Mouse (Mus musculus) MEL (cell line): ENCODE results near the gene Gk. TPM values are rescaled to one million over a fixed set of nuclear protein-coding genes. Genes with fewer than 3 reads are reported as not detected.

Experiments
- DNase-seq: peaks from one replicate; pipeline ENCODE4 v3.0.0; 2011; ENCODE audit warnings: low read depth, low spot score
- H3K27ac ChIP-seq: 2 replicates; pipeline ENCODE4 v1.5.1; 2012; ENCODE audit warnings: low read depth, mild to moderate bottlenecking, control low read depth, low read length, moderate library complexity; ENCODE audit not compliant: control insufficient read depth
- H3K27me3 ChIP-seq, 2 experiments: fragments of 150-350 bp in 1 of 2; sonication (generic) in 1 of 2; 2 replicates each; pipeline ENCODE4 v1.6.1; 2012; ENCODE audit warnings: low read length in 2 of 2, mild to moderate bottlenecking in 2 of 2, improper control_type of control experiment in 1 of 2, moderate library complexity in 1 of 2; ENCODE audit not compliant: insufficient read depth in 2 of 2, control insufficient read depth in 1 of 2
- H3K36me3 ChIP-seq, 2 experiments: 2 replicates each; pipeline ENCODE4 v1.6.1; 2012 to 2014; ENCODE audit warnings: low read length in 2 of 2, improper control_type of control experiment in 1 of 2, inconsistent platforms in 1 of 2, mild to moderate bottlenecking in 1 of 2; ENCODE audit not compliant: insufficient read depth in 2 of 2, control insufficient read depth in 1 of 2
- H3K4me1 ChIP-seq, 2 experiments: fragments of 150-350 bp in 1 of 2; sonication (generic) in 1 of 2; 2 replicates each; pipeline ENCODE4 v1.6.1; 2012; ENCODE audit warnings: low read length in 2 of 2, improper control_type of control experiment in 1 of 2, mild to moderate bottlenecking in 1 of 2; ENCODE audit not compliant: insufficient read depth in 2 of 2, control insufficient read depth in 1 of 2
- H3K4me3 ChIP-seq, 2 experiments: fragments of 150-350 bp in 1 of 2; sonication (generic) in 1 of 2; 2 replicates each; pipeline ENCODE4 v1.5.1; 2012; ENCODE audit warnings: low read depth in 2 of 2, low read length in 2 of 2, mild to moderate bottlenecking in 2 of 2, moderate library complexity in 2 of 2, control low read depth in 1 of 2, improper control_type of control experiment in 1 of 2; ENCODE audit not compliant: control insufficient read depth in 1 of 2, insufficient read depth in 1 of 2
- H3K79me2 ChIP-seq: 2 replicates; pipeline ENCODE4 v1.6.1; 2012; ENCODE audit warnings: mild to moderate bottlenecking, low read length, moderate library complexity; ENCODE audit not compliant: control insufficient read depth, poor library complexity, insufficient read depth
- H3K9ac ChIP-seq: 2 replicates; pipeline ENCODE4 v1.6.1; 2012; ENCODE audit warnings: low read depth, mild to moderate bottlenecking, control low read depth, low read length, moderate library complexity; ENCODE audit not compliant: control insufficient read depth, poor library complexity, severe bottlenecking
- H3K9me3 ChIP-seq: fragments of 150-350 bp; sonication (generic); replicated peaks from 2 replicates; pipeline ENCODE4 v1.6.1; 2012; ENCODE audit warnings: mild to moderate bottlenecking, low read length, improper control_type of control experiment, moderate library complexity; ENCODE audit not compliant: insufficient read depth
- CHD1 ChIP-seq: IDR thresholded peaks from 2 replicates; pipeline ENCODE4 v1.6.1; 2012; ENCODE audit warnings: low read depth, mild to moderate bottlenecking, inconsistent platforms, low read length, improper control_type of control experiment
- E2F4 ChIP-seq: IDR thresholded peaks from 2 replicates; pipeline ENCODE4 v1.6.1; 2011; ENCODE audit warnings: low read depth, low read length, improper control_type of control experiment, borderline replicate concordance
- ELF1 ChIP-seq: IDR thresholded peaks from 2 replicates; pipeline ENCODE4 v1.6.1; 2014; ENCODE audit warnings: low read depth, mild to moderate bottlenecking, inconsistent platforms, low read length, improper control_type of control experiment, moderate library complexity
- EP300 ChIP-seq, 2 experiments: IDR thresholded peaks; 2 replicates each; pipeline ENCODE4 v1.6.1; 2011; ENCODE audit warnings: improper control_type of control experiment in 2 of 2, low read length in 2 of 2, low read depth in 1 of 2, mild to moderate bottlenecking in 1 of 2
- GABPA ChIP-seq: IDR thresholded peaks from 2 replicates; pipeline ENCODE4 v1.6.1; 2012; ENCODE audit warnings: low read depth, mild to moderate bottlenecking, inconsistent platforms, low read length, improper control_type of control experiment, moderate library complexity
- MAX ChIP-seq: IDR thresholded peaks from 2 replicates; pipeline ENCODE4 v1.6.1; 2011; ENCODE audit warnings: low read length, improper control_type of control experiment
- MAZ ChIP-seq: IDR thresholded peaks from 2 replicates; pipeline ENCODE4 v1.6.1; 2012; ENCODE audit warnings: low read depth, mild to moderate bottlenecking, inconsistent platforms, low read length, improper control_type of control experiment
- MEF2A ChIP-seq: IDR thresholded peaks from 2 replicates; pipeline ENCODE4 v1.6.1; 2014; ENCODE audit warnings: low read depth, mild to moderate bottlenecking, inconsistent platforms, low read length, improper control_type of control experiment; ENCODE audit not compliant: poor library complexity, insufficient replicate concordance, severe bottlenecking; ENCODE audit errors: extremely low read depth
- MXI1 ChIP-seq: IDR thresholded peaks from 2 replicates; pipeline ENCODE4 v1.6.1; 2011; ENCODE audit warnings: mild to moderate bottlenecking, low read depth, low read length, improper control_type of control experiment
- MYB ChIP-seq: IDR thresholded peaks from 2 replicates; pipeline ENCODE4 v1.6.1; 2011; ENCODE audit warnings: mild to moderate bottlenecking, low read depth, low read length, improper control_type of control experiment
- MYC ChIP-seq: IDR thresholded peaks from 2 replicates; pipeline ENCODE4 v1.6.1; 2011; ENCODE audit warnings: low read depth, mild to moderate bottlenecking, low read length, improper control_type of control experiment, moderate library complexity
- NELFE ChIP-seq: IDR thresholded peaks from 2 replicates; pipeline ENCODE4 v1.6.1; 2011; ENCODE audit warnings: low read depth, low read length, improper control_type of control experiment
- NRF1 ChIP-seq: IDR thresholded peaks from 2 replicates; pipeline ENCODE4 v1.6.1; 2014; ENCODE audit warnings: low read depth, mild to moderate bottlenecking, inconsistent platforms, low read length, improper control_type of control experiment, moderate library complexity; ENCODE audit not compliant: poor library complexity, insufficient read depth, severe bottlenecking
- POLR2A ChIP-seq, 2 experiments: IDR thresholded peaks; 2 replicates each; pipeline ENCODE4 v1.6.1; 2011 to 2012; ENCODE audit warnings: low read length in 2 of 2, mild to moderate bottlenecking in 2 of 2, control low read depth in 1 of 2, improper control_type of control experiment in 1 of 2, low read depth in 1 of 2, moderate library complexity in 1 of 2; ENCODE audit not compliant: control insufficient read depth in 1 of 2, insufficient read depth in 1 of 2, poor library complexity in 1 of 2
- RAD21 ChIP-seq: IDR thresholded peaks from 2 replicates; pipeline ENCODE4 v1.6.1; 2011; ENCODE audit warnings: mild to moderate bottlenecking, low read depth, low read length, improper control_type of control experiment
- RCOR1 ChIP-seq: IDR thresholded peaks from 2 replicates; pipeline ENCODE4 v1.6.1; 2012; ENCODE audit warnings: low read depth, mild to moderate bottlenecking, inconsistent platforms, low read length, improper control_type of control experiment
- SMC3 ChIP-seq: IDR thresholded peaks from 2 replicates; pipeline ENCODE4 v1.6.1; 2011; ENCODE audit warnings: low read depth, low read length, improper control_type of control experiment
- TBP ChIP-seq: IDR thresholded peaks from 2 replicates; pipeline ENCODE4 v1.8.0; 2011; ENCODE audit warnings: low read depth, low read length, improper control_type of control experiment
- USF2 ChIP-seq, 2 experiments: IDR thresholded peaks; 2 replicates each; pipeline ENCODE4 v1.6.1; 2011 to 2012; ENCODE audit warnings: improper control_type of control experiment in 2 of 2, low read length in 2 of 2, borderline replicate concordance in 1 of 2, inconsistent platforms in 1 of 2, low read depth in 1 of 2, mild to moderate bottlenecking in 1 of 2; ENCODE audit not compliant: insufficient read depth in 1 of 2
- ZC3H11A ChIP-seq: IDR thresholded peaks from 2 replicates; pipeline ENCODE4 v1.6.1; 2012; ENCODE audit warnings: low read depth, mild to moderate bottlenecking, inconsistent platforms, low read length, improper control_type of control experiment
- ZMIZ1 ChIP-seq: IDR thresholded peaks from 2 replicates; pipeline ENCODE4 v1.6.1; 2012; ENCODE audit warnings: low read depth, mild to moderate bottlenecking, inconsistent platforms, low read length, improper control_type of control experiment, moderate library complexity
- ZNF384 ChIP-seq: IDR thresholded peaks from 2 replicates; pipeline ENCODE4 v1.6.1; 2012; ENCODE audit warnings: low read depth, mild to moderate bottlenecking, inconsistent platforms, low read length, improper control_type of control experiment
- polyA plus RNA-seq, 2 experiments: library from polyadenylated mRNA; stranded (reverse) in 1 of 2; unstranded in 1 of 2; fragments of >175 nt in 1 of 2; fragments of >200 nt in 1 of 2; gene quantifications; 2 replicates each; pipeline versions ENCODE4 v1.2.1 to v1.2.4; 2012; ENCODE audit warnings: low replicate concordance in 2 of 2, low read depth in 1 of 2; ENCODE audit not compliant: insufficient read length in 2 of 2, insufficient read depth in 1 of 2, missing spikeins in 1 of 2
- total RNA-seq: library from RNA; depleted of rRNA; stranded (reverse); fragments of 300-350 nt; gene quantifications from 2 replicates; pipeline ENCODE4 v1.2.3, GENCODE M21; 2012

The Gk gene
- total and polyA plus RNA-seq, 3 experiments: 7.8 to 13.2 TPM; not detected in 1

DNA sequence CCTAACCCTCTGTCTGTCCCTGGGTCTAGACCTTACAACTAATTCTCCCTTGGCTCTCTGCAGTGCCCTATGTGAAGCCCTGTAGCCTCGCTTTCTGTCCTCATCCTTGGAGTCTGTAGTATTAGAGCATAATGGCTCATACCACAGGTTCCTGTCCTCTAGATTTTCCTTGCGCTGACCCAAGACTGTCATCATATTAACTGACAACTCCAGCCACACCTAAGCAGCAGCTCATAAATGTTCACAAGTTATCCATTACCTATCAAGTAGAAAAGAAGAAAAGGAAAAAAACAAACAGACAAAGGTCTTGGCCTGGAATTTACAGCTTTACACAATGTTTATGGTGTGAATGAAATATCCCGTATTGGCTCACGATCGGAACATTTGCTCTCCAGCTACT is 43.4 kb downstream of the Gk start:
- no peak for DNase-seq
- TF ChIP-seq USF2 (IDR thresholded peaks at IDR 0.05; ENCODE audit: borderline replicate concordance in 1 of 2, insufficient read depth in 1 of 2, low read depth in 1 of 2, low read length in 2 of 2) (no peak), NELFE (no peak), MYC (no peak), MAZ (no peak), MXI1 (no peak), MYB (no peak), ELF1 (no peak), SMC3 (no peak), E2F4 (no peak), MEF2A (no peak), CHD1 (no peak), ZMIZ1 (no peak), ZC3H11A (no peak)
- Histone ChIP-seq H3K4me1 (no peaks in the 10 kb centered on the region), H3K4me3 (no peak overlapping the region), H3K9me3 (no peaks in the 10 kb centered on the region), H3K9ac (no peak overlapping the region), H3K36me3 (no peaks in the 10 kb centered on the region), H3K27ac (no peak overlapping the region), H3K27me3 (no peaks in the 10 kb centered on the region), H3K79me2 (no peaks in the 10 kb centered on the region)

DNA sequence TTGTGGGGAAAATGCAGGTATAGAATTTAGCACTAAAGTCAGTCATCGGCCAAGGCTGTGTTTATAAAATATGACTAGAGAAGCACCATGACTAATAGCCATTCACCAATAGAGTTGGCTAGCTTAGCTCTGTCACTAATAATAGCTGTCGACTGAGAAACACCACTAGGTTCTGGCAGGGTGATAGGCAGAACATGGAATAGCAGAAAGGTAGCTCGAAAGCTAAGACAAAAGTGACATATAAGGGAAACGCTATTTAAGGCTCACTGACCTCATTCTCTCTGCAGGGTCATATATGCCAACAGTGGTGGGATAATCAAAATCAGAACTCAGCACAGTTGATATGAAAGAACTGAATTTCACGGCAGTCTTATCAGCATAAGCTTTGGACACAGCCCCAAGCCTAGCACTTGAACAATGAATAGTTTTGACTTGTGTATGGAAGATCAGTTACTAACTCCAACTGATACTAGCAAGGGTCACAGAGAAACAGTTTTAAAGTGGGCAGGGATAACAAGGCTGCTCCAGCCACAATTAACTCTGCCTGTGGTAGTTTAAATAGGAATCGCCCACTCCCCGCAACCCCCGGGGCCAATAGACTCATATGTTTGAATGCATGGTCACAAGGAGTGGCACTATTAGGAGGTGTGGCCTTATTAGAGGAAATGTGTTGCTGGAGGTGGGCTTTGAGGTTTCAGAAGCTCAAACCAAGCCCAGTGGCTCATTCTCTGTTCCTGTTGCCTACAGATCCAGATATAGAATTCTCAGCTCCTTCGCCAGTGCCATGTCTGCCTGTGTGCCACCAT is 45.3 kb downstream of the Gk start:
- Histone ChIP-seq H3K4me1 (no peaks in the 10 kb centered on the region), H3K9ac (no peak overlapping the region), H3K27ac (no peak overlapping the region), H3K27me3 (no peaks in the 10 kb centered on the region), H3K4me3 (no peak overlapping the region), H3K9me3 (no peaks in the 10 kb centered on the region), H3K36me3 (no peaks in the 10 kb centered on the region), H3K79me2 (no peaks in the 10 kb centered on the region)
- TF ChIP-seq NELFE: no peak
- no peak for TF ChIP-seq MYC
- TF ChIP-seq ZNF384: no peak
- no peak for TF ChIP-seq RAD21
- no peak for TF ChIP-seq RCOR1
- TF ChIP-seq MAX: no peak
- TF ChIP-seq EP300 (IDR thresholded peaks at IDR 0.05; ENCODE audit: low read depth in 1 of 2, low read length in 2 of 2): no peak
- TF ChIP-seq GABPA: no peak
- TF ChIP-seq USF2 (IDR thresholded peaks at IDR 0.05; ENCODE audit: borderline replicate concordance in 1 of 2, insufficient read depth in 1 of 2, low read depth in 1 of 2, low read length in 2 of 2): no peak
- TF ChIP-seq TBP: no peak
- no peak for TF ChIP-seq ZC3H11A
- TF ChIP-seq NRF1: no peak
- TF ChIP-seq POLR2A (IDR thresholded peaks at IDR 0.05; ENCODE audit: control insufficient read depth in 1 of 2, insufficient read depth in 1 of 2, low read depth in 1 of 2, low read length in 2 of 2, poor library complexity in 1 of 2): no peak
- DNase-seq: no peak
